Mouse (Mus musculus): ENCODE results near the gene St6galnac5.

St6galnac5 gene

GRCm38 (mm10) chr3:152770056-152770455 is 212.0 kb downstream of the St6galnac5 start:
- in situ Hi-C loops (cut with MboI; ENCODE audit: low pct_unique_long_range_greater_than_20kb in 1 of 2, low sequenced_read_pairs in 2 of 2, unreplicated experiment in 1 of 2) = no loop called here

GRCm38 (mm10) chr3:152767485-152767884 is 214.6 kb downstream of the St6galnac5 start:
- in situ Hi-C loops (cut with MboI; ENCODE audit: low pct_unique_long_range_greater_than_20kb in 1 of 2, low sequenced_read_pairs in 2 of 2, unreplicated experiment in 1 of 2) = no loop called here
